Mouse (Mus musculus) erythroblast, embryonic 14.5 days (primary cell): Measurements from ENCODE around the gene Dync1h1. TPM values are rescaled to one million over a fixed set of nuclear protein-coding genes. Genes with fewer than 3 reads are reported as not detected.
"Not testable (repeated sequence)": the region's sequence is repeated elsewhere in the genome, so short reads cannot be mapped to it uniquely, and the experiment has no call there.

Experiments
- H3K27me3 ChIP-seq: 2 replicates; pipeline ENCODE4 v1.6.1; 2012; ENCODE audit warnings: inconsistent platforms; ENCODE audit not compliant: control insufficient read depth
- H3K36me3 ChIP-seq: 2 replicates; pipeline ENCODE4 v1.6.1; 2012; ENCODE audit warnings: mild to moderate bottlenecking, inconsistent platforms; ENCODE audit not compliant: control insufficient read depth
- H3K4me1 ChIP-seq: 2 replicates; pipeline ENCODE4 v1.6.1; 2012; ENCODE audit warnings: inconsistent platforms; ENCODE audit not compliant: control insufficient read depth
- H3K4me3 ChIP-seq: replicated peaks from 2 replicates; pipeline ENCODE3; 2012; ENCODE audit warnings: moderate library complexity, mild to moderate bottlenecking, inconsistent platforms
- H3K9me3 ChIP-seq: 2 replicates; pipeline ENCODE4 v1.6.1; 2012; ENCODE audit warnings: low read length, inconsistent platforms, mixed read lengths; ENCODE audit not compliant: control insufficient read depth
- GATA1 ChIP-seq: IDR thresholded peaks from 2 replicates; pipeline ENCODE4 v1.6.1; 2012; ENCODE audit warnings: low read length, inconsistent platforms, mixed read lengths
- TAL1 ChIP-seq: IDR thresholded peaks from 3 replicates; pipeline ENCODE4 v1.6.1; 2012; ENCODE audit warnings: low read length, inconsistent platforms, mixed read lengths
- polyA plus RNA-seq: library from polyadenylated mRNA; stranded (reverse); fragments of >175 nt; gene quantifications from 2 replicates; pipeline ENCODE4 v1.2.3, GENCODE M21; 2012

The Dync1h1 gene
- polyA plus RNA-seq, 1 experiment = 38.7 TPM

DNA sequence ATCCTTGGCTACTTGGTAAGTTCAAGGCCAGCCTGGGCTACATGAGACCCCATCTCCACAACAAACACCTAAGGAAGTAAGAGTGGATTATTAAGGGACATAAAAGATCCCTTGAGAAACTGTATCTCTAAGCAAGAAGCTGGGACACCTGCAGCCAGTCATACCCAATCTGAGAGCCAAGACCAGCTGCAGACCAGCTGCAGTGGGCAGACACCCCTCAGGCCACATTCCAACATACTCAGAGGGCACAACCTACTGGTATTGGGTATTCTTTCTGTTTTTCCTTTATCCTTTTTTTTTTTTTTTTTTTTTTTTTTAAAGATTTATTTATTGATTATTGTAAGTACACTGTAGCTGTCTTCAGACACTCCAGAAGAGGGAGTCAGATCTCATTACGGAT lies 82.3 kb downstream of the Dync1h1 start:
- H3K27me3 ChIP-seq = no peaks in the 10 kb centered on the region
- peaks cover 30% of the 10 kb centered on the region for H3K36me3 ChIP-seq
- TF ChIP-seq TAL1 (no peak; the same call in 2 of the 3 replicates), GATA1 (no peak)
- H3K4me1 ChIP-seq = peaks cover 13% of the 10 kb centered on the region
- no peak overlapping the region for H3K4me3 ChIP-seq
- no peaks in the 10 kb centered on the region for H3K9me3 ChIP-seq

DNA sequence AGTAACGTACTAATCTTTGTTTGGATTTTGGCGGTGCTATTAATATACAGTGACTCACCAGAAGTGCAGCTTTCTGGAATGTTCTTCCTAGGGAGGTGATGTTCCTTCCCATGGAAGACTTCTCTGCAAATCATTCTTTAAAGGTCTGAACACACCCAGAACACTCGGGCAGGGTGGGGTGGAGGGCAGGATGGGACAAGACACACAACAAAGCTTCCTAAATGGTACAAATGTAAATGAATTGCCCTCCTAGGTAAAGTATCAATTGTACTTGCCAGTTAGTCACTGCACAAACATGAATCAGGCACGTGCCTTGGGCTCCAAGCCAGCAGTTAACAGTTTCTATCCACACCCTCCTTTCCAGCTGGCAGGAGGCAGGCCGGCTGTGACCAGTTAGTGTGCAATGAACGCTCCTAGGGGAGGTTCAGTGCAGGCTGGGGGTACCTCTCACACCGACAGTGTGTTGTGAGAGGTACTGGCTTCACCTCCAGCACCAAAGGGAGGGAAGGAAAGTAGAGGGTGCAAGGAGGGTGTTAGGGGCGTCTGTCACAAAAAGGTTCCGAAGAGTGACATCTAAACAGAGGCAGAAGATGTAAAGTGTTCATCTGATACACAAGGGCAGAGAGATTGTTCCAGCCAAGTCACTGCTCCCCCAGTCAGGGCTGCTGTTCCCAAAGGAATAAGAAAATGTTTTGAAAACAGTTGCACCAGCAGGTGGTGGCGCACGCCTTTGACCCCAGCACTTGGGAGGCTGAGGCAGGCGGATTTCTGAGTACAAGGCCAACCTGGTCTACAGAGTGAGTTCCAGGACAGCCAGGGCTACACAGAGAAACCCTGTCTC lies 86.9 kb downstream of the Dync1h1 start:
- peaks cover 13% of the 10 kb centered on the region for H3K4me1 ChIP-seq
- peaks cover 69% of the 10 kb centered on the region for H3K36me3 ChIP-seq
- no peaks in the 10 kb centered on the region for H3K27me3 ChIP-seq
- no peak overlapping the region for H3K4me3 ChIP-seq
- TF ChIP-seq TAL1 (no peak), GATA1 (no peak)
- no peaks in the 10 kb centered on the region for H3K9me3 ChIP-seq

DNA sequence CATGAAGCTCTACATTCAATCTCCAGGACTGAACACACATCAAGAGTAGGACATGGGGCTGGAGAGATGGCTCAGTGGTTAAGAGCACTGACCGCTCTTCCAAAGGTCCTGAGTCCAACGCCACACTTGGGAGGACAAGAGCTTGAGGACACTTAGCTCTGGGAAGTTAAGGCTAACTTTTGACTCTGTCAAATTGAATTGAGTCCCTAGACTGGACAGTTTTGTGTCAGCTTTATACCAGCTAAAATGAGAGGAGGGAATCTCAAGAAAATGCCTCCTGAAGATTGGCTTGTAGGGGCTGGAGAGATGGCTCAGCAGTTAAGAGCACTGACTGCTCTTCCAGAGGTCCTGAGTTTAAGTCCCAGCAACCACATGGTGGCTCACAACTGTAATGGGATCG lies 87.7 kb downstream of the Dync1h1 start:
- H3K36me3 ChIP-seq = peaks cover 77% of the 10 kb centered on the region

DNA sequence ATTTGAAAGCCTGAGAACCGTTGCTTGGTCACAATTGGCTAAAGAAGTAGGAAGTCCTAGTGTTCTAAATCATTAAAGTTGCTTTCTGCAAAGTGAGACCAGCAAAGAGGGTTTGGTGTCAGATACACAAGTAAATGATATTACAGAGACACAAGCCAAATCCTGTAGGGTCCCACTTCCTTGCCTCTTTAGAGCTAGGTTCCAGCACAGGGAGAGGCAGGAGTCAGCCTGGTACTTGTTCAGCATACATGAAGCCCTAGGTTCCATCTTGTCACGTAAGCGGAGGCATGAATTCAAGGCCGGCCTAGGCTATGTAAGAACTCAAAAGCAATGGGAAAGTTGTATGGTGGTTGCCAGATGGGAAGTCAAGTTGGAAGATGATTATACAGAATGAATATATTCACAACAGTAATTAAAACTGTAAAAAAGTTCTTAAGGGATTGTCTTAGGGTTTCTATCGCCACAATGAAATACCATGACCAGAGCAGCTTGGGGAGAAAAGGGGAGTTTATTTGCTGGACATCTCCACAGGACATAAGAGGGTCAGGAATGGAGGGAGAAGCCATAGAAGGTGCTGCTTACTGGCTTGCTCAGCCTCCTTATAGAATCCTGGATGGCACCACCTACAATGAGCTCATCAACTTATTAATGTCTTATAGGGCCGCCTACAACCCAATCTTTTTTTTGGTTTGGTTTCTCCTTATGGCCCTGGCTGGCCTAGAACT lies 88.8 kb downstream of the Dync1h1 start:
- no peaks in the 10 kb centered on the region for H3K9me3 ChIP-seq
- H3K36me3 ChIP-seq = peaks cover 88% of the 10 kb centered on the region
- H3K27me3 ChIP-seq = no peaks in the 10 kb centered on the region

More for the DNA sequence above, 87.7 kb downstream of the Dync1h1 start:
- peaks cover 14% of the 10 kb centered on the region for H3K4me1 ChIP-seq
- H3K4me3 ChIP-seq, H3K9me3 ChIP-seq, H3K27me3 ChIP-seq: not testable (repeated sequence)

DNA sequence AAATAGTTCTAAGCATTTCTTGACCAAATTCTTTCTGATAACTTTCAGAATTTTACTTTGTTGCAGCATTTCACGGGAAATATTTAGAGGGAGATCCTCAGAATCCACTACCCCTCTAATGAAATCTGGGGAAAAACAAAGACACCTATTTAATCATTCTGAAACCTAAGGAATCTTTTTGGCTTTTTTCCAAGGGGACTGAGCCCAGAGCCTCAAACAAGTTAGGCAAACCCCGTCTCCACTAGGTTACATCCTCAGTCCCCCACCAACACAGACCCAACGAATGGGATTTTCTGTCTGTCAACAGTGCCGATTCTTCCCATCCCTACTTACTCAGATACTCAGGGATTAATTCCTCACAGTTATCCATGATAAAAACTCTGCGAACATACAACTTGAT lies 92.1 kb downstream of the Dync1h1 start:
- H3K4me3 ChIP-seq = not testable (repeated sequence)
- H3K36me3 ChIP-seq = peaks cover 68% of the 10 kb centered on the region

More for the DNA sequence above, 88.8 kb downstream of the Dync1h1 start:
- H3K4me1 ChIP-seq = peaks cover 15% of the 10 kb centered on the region
- TF ChIP-seq GATA1 (no peak), TAL1 (no peak)
- H3K4me3 ChIP-seq = no peak overlapping the region

DNA sequence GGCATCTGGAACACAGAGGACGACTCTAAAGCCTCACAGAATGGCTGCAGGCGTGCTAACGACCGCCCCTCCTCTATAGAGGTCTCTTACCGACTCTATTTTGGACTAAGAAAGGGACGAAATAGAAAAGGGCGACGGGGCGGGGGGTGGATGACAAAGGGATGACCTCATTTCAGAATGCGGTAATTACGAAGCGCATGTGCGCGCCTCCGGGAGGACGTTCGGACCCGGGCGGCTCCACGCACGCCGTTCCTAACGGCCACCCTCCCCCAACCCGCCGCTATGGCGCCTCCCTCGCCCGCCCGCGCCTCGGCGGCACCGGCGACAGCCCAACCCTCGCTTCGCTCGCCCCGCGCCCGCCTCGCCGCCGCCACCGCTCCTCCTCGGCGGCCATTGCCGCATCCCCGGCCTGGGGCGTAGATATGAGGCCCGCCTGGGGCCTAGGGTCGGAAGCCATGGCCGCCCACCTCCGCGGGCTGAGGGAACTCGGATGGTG lies 94.5 kb downstream of the Dync1h1 start:
- Histone ChIP-seq H3K4me1 (peaks cover 55% of the 10 kb centered on the region), H3K27me3 (no peaks in the 10 kb centered on the region), H3K4me3 (peak overlapping the region; percentile 99), H3K9me3 (no peaks in the 10 kb centered on the region), H3K36me3 (peaks cover 44% of the 10 kb centered on the region)
- TF ChIP-seq TAL1 = no peak

More for the DNA sequence above, 92.1 kb downstream of the Dync1h1 start:
- not testable (repeated sequence) for H3K27me3 ChIP-seq, H3K9me3 ChIP-seq
- H3K4me1 ChIP-seq = peaks cover 32% of the 10 kb centered on the region

DNA sequence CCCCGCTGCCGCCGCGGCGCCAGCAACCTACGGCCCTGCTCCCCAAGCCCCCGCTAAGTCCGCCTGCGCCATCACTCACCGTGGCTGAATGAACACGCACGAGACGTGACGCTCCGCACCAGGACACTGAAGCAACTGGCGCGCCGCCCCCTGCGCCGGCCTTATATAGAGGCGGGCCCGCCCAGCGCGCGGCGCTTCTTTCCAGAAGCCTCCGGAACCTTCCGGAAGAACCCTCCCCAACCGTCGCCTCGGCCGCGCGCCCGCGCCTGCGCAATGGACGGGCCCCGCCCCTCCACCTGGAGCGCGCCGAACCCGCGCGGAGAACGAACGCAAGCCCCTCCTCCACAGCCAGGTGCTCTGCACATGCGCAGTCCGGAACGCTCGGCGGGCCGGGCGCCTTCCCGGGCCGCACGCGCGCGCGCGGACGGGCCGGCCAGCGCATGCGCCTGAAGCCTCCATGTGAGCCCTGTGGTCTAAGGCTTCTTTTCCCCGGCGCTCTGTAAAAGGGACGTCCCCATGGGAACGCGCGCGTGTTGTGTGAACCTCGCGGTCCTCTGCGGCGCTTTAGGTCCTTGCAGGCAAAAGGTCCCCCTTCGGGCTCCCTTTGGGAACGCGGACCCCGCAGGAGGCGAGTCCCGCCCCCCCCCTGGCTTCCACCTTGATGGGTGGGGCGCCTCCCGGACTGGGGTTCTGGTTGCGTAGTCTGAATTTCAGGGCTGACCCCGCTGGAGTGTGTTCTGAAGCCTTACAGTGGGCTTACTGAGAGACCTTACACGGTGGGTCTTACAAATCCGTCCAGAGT lies 95.1 kb downstream of the Dync1h1 start:
- Histone ChIP-seq H3K27me3 (no peaks in the 10 kb centered on the region), H3K36me3 (peaks cover 42% of the 10 kb centered on the region), H3K4me3 (peak overlapping the region; percentile 99), H3K4me1 (peaks cover 62% of the 10 kb centered on the region), H3K9me3 (no peaks in the 10 kb centered on the region)
- TF ChIP-seq GATA1 = no peak

DNA sequence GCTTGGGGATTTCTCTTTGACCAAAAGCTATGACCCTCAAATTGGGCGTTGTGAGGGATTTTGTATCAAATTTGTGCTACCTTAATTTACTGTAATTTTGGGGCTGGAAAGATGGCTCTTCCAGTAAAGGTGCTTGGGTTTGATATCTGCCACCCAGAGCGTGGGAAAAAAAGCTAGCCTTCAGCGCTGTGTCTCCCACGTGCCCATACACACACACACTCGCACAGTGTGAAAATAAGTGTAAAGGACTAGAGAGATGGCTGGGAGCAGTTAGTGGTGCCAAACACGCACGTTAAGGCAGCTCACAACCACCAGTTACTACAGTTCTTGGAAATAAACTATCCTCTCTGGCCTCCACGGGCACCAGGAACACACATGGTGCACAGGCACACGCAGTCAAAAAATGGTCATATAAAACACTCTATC lies 95.7 kb downstream of the Dync1h1 start:
- Histone ChIP-seq H3K4me3 (peak overlapping the region; percentile 99), H3K27me3 (no peaks in the 10 kb centered on the region), H3K36me3 (peaks cover 36% of the 10 kb centered on the region), H3K4me1 (peaks cover 68% of the 10 kb centered on the region), H3K9me3 (no peaks in the 10 kb centered on the region)
- TF ChIP-seq GATA1 (no peak), TAL1 (no peak)

DNA sequence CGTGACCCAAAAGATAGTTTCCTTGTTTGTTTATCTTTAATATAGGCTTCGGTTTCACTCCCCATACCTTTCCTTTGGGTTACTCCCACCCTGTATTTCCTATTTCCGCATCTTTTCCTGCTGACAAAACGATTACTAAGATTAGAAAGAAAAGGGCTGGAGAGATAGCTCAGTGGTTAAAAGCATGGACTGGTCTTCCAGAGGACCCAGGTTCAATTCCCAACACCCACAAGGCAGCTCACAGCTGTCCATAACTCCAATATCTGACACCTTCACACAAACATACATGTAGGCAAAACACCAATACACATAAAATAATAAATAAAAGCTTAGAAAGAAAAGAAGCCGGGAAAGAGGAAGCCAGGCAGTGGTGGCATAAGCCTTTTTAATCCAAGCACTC lies 96.2 kb downstream of the Dync1h1 start:
- peak overlapping the region; percentile 99 for H3K4me3 ChIP-seq
- no peak for TF ChIP-seq GATA1
- TF ChIP-seq TAL1 = no peak
- no peaks in the 10 kb centered on the region for H3K27me3 ChIP-seq
- no peaks in the 10 kb centered on the region for H3K9me3 ChIP-seq
- peaks cover 32% of the 10 kb centered on the region for H3K36me3 ChIP-seq
- H3K4me1 ChIP-seq = peaks cover 73% of the 10 kb centered on the region
